Mouse (Mus musculus) small intestine, adult 2 months (tissue): ENCODE results near the gene Cdc14a.

Source experiments
- CTCF ChIP-seq: fragments of 200-500 bp; IDR thresholded peaks from 2 replicates; pipeline ENCODE4 v1.5.1; 2012; ENCODE audit warnings: low read depth, mild to moderate bottlenecking, control low read depth, inconsistent platforms, low read length, moderate library complexity, mixed read lengths; ENCODE audit not compliant: insufficient replicate concordance, insufficient read length; ENCODE audit errors: extremely low read depth
- POLR2A ChIP-seq: fragments of 200-500 bp; IDR thresholded peaks from 2 replicates; pipeline ENCODE4 v1.6.1; 2012; ENCODE audit warnings: low read depth, mild to moderate bottlenecking, control low read depth, inconsistent platforms, low read length, moderate library complexity

DNA sequence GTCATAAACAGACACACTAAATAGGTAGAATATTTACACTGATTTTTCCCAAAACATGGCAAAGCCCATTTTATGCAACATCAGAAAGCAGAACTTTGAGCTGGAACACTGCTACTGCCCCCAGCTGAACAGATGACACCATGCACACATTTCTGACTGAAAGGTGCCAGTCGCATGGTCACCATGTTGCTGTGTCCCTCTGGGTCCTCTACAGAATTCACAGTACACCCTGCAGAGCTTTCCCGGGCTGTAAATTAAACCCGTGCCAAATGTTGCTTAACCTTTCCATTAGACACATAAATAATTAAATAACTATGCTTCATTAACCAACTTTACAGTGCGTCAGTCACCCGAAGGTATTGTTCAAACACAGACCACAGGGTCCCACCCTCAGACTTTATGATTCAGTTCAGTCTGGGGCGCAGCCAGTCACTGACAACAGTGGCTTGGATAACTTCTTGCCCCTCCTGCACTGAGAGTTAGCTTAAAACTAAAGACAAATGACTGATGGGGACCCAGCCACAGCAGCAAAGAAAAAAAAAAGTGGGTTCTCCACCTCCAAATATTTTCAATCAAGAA is 73.4 kb downstream of the Cdc14a start:
- TF ChIP-seq POLR2A (no peak), CTCF (no peak)
